Mouse (Mus musculus) megakaryocyte progenitor cell, adult 5-6 weeks (primary cell): ENCODE results near the gene Kbtbd6. TPM values are rescaled to one million over a fixed set of nuclear protein-coding genes. Genes with fewer than 3 reads are reported as not detected.
"Not testable (repeated sequence)": the region's sequence is repeated elsewhere in the genome, so short reads cannot be mapped to it uniquely, and the experiment has no call there.

ENCODE experiments used
- ATAC-seq: replicated peaks from 2 replicates; pipeline ENCODE4 v1.8.0; 2016; ENCODE audit warnings: mild to moderate bottlenecking, moderate TSS enrichment, inconsistent platforms; ENCODE audit not compliant: poor library complexity
- total RNA-seq, 2 experiments: library from RNA; stranded (forward) in 1 of 2; stranded (reverse) in 1 of 2; fragments of 157-497, 149-512 nt in 1 of 2; fragments of 200-1000 nt in 1 of 2; gene quantifications; 2 replicates each; pipeline versions ENCODE4 v1.2.3 to v1.2.4; 2015 to 2017

The Kbtbd6 gene
- 4.7 and 5.7 TPM in 2 replicates for total RNA-seq (2015)
- 5.1 and 6.6 TPM in 2 replicates for total RNA-seq (2017)

GRCm38 (mm10) chr14:79451681-79452590, at the start of gene Kbtbd6:
TSS of gene Kbtbd6 (plus strand) at chr14:79451835.
- peak; percentile 97 for ATAC-seq

GRCm38 (mm10) chr14:79407641-79408040, 44.0 kb upstream of the Kbtbd6 start:
- ATAC-seq = 0 out of 2 replicates have a peak, but pooled peaks have one; percentile 20

- ATAC-seq = no peak
Observed at GRCm38 (mm10) chr14:79409278-79409830, 42.3 kb upstream of the Kbtbd6 start.

- no peak for ATAC-seq
Observed at GRCm38 (mm10) chr14:79410662-79411061, 41.0 kb upstream of the Kbtbd6 start.

GRCm38 (mm10) chr14:79413121-79413520, 38.5 kb upstream of the Kbtbd6 start:
- no peak for ATAC-seq

GRCm38 (mm10) chr14:79420083-79420685, 31.5 kb upstream of the Kbtbd6 start:
- ATAC-seq = no peak

GRCm38 (mm10) chr14:79425979-79426729, 25.5 kb upstream of the Kbtbd6 start, which contains the start of gene Kbtbd7:
TSS of gene Kbtbd7 (plus strand) at chr14:79426511.
- peak; percentile 98 for ATAC-seq

GRCm38 (mm10) chr14:79426730-79427365, 24.8 kb upstream of the Kbtbd6 start:
- ATAC-seq = peak; percentile 5; the same call in 1 of the 2 replicates

- ATAC-seq = no peak
Observed at GRCm38 (mm10) chr14:79434068-79434467, 17.6 kb upstream of the Kbtbd6 start.

GRCm38 (mm10) chr14:79440655-79441054, 11.0 kb upstream of the Kbtbd6 start:
- ATAC-seq = peak; percentile 24; the same call in 1 of the 2 replicates

GRCm38 (mm10) chr14:79441441-79441840, 10.2 kb upstream of the Kbtbd6 start:
- peak; percentile 85 for ATAC-seq

- no peak for ATAC-seq
Observed at GRCm38 (mm10) chr14:79444601-79445000, 7.0 kb upstream of the Kbtbd6 start.

GRCm38 (mm10) chr14:79445055-79445620, 6.5 kb upstream of the Kbtbd6 start:
- ATAC-seq = peak; percentile 33; the same call in 1 of the 2 replicates

GRCm38 (mm10) chr14:79452591-79452934, 928 bp downstream of the Kbtbd6 start:
- not testable (repeated sequence) for ATAC-seq

GRCm38 (mm10) chr14:79460401-79460800, 8.8 kb downstream of the Kbtbd6 start:
- ATAC-seq = no peak

- no peak for ATAC-seq
Observed at GRCm38 (mm10) chr14:79460988-79461387, 9.4 kb downstream of the Kbtbd6 start.

- peak; percentile 31; the same call in 1 of the 2 replicates for ATAC-seq
Observed at GRCm38 (mm10) chr14:79465623-79466022, 14.0 kb downstream of the Kbtbd6 start.

- ATAC-seq = peak; percentile 64
Observed at GRCm38 (mm10) chr14:79467621-79468020, 16.0 kb downstream of the Kbtbd6 start.

GRCm38 (mm10) chr14:79473384-79473783, 21.7 kb downstream of the Kbtbd6 start:
- ATAC-seq = no peak
